Mouse (Mus musculus) MEL (cell line): ENCODE measurements around the gene Nudt14. TPM values are rescaled to one million over a fixed set of nuclear protein-coding genes. Genes with fewer than 3 reads are reported as not detected.

ENCODE experiments used
- DNase-seq: peaks from one replicate; pipeline ENCODE4 v3.0.0; 2011; ENCODE audit warnings: low read depth, low spot score
- H3K27ac ChIP-seq: 2 replicates; pipeline ENCODE4 v1.5.1; 2012; ENCODE audit warnings: low read depth, mild to moderate bottlenecking, control low read depth, low read length, moderate library complexity; ENCODE audit not compliant: control insufficient read depth
- H3K27me3 ChIP-seq, 2 experiments: fragments of 150-350 bp in 1 of 2; sonication (generic) in 1 of 2; 2 replicates each; pipeline ENCODE4 v1.6.1; 2012; ENCODE audit warnings: low read length in 2 of 2, mild to moderate bottlenecking in 2 of 2, improper control_type of control experiment in 1 of 2, moderate library complexity in 1 of 2; ENCODE audit not compliant: insufficient read depth in 2 of 2, control insufficient read depth in 1 of 2
- H3K36me3 ChIP-seq, 2 experiments: 2 replicates each; pipeline ENCODE4 v1.6.1; 2012 to 2014; ENCODE audit warnings: low read length in 2 of 2, improper control_type of control experiment in 1 of 2, inconsistent platforms in 1 of 2, mild to moderate bottlenecking in 1 of 2; ENCODE audit not compliant: insufficient read depth in 2 of 2, control insufficient read depth in 1 of 2
- H3K4me1 ChIP-seq, 2 experiments: fragments of 150-350 bp in 1 of 2; sonication (generic) in 1 of 2; 2 replicates each; pipeline ENCODE4 v1.6.1; 2012; ENCODE audit warnings: low read length in 2 of 2, improper control_type of control experiment in 1 of 2, mild to moderate bottlenecking in 1 of 2; ENCODE audit not compliant: insufficient read depth in 2 of 2, control insufficient read depth in 1 of 2
- H3K4me3 ChIP-seq, 2 experiments: fragments of 150-350 bp in 1 of 2; sonication (generic) in 1 of 2; 2 replicates each; pipeline ENCODE4 v1.5.1; 2012; ENCODE audit warnings: low read depth in 2 of 2, low read length in 2 of 2, mild to moderate bottlenecking in 2 of 2, moderate library complexity in 2 of 2, control low read depth in 1 of 2, improper control_type of control experiment in 1 of 2; ENCODE audit not compliant: control insufficient read depth in 1 of 2, insufficient read depth in 1 of 2
- H3K79me2 ChIP-seq: 2 replicates; pipeline ENCODE4 v1.6.1; 2012; ENCODE audit warnings: mild to moderate bottlenecking, low read length, moderate library complexity; ENCODE audit not compliant: control insufficient read depth, poor library complexity, insufficient read depth
- H3K9ac ChIP-seq: 2 replicates; pipeline ENCODE4 v1.6.1; 2012; ENCODE audit warnings: low read depth, mild to moderate bottlenecking, control low read depth, low read length, moderate library complexity; ENCODE audit not compliant: control insufficient read depth, poor library complexity, severe bottlenecking
- H3K9me3 ChIP-seq: fragments of 150-350 bp; sonication (generic); replicated peaks from 2 replicates; pipeline ENCODE4 v1.6.1; 2012; ENCODE audit warnings: mild to moderate bottlenecking, low read length, improper control_type of control experiment, moderate library complexity; ENCODE audit not compliant: insufficient read depth
- BHLHE40 ChIP-seq: IDR thresholded peaks from 2 replicates; pipeline ENCODE4 v1.6.1; 2012; ENCODE audit warnings: low read depth, mild to moderate bottlenecking, inconsistent platforms, low read length, improper control_type of control experiment, borderline replicate concordance
- CHD1 ChIP-seq: IDR thresholded peaks from 2 replicates; pipeline ENCODE4 v1.6.1; 2012; ENCODE audit warnings: low read depth, mild to moderate bottlenecking, inconsistent platforms, low read length, improper control_type of control experiment
- CHD2 ChIP-seq: IDR thresholded peaks from 2 replicates; pipeline ENCODE4 v1.6.1; 2011; ENCODE audit warnings: low read length, improper control_type of control experiment
- CTCF ChIP-seq, 3 experiments: IDR thresholded peaks in 2 of 3; conservative IDR thresholded peaks in 1 of 3; 2 replicates each; pipeline ENCODE4 v1.5.1; 2011 to 2012; ENCODE audit warnings: low read length in 3 of 3, low read depth in 2 of 3, mild to moderate bottlenecking in 2 of 3, improper control_type of control experiment in 1 of 3, inconsistent platforms in 1 of 3, mixed read lengths in 1 of 3, moderate library complexity in 1 of 3; ENCODE audit not compliant: control insufficient read depth in 1 of 3, insufficient read depth in 1 of 3, poor library complexity in 1 of 3, severe bottlenecking in 1 of 3
- EP300 ChIP-seq, 2 experiments: IDR thresholded peaks; 2 replicates each; pipeline ENCODE4 v1.6.1; 2011; ENCODE audit warnings: improper control_type of control experiment in 2 of 2, low read length in 2 of 2, low read depth in 1 of 2, mild to moderate bottlenecking in 1 of 2
- ETS1 ChIP-seq: IDR thresholded peaks from 2 replicates; pipeline ENCODE4 v1.6.1; 2012; ENCODE audit warnings: low read depth, mild to moderate bottlenecking, inconsistent platforms, low read length, improper control_type of control experiment, moderate library complexity
- HCFC1 ChIP-seq: IDR thresholded peaks from 2 replicates; pipeline ENCODE4 v1.6.1; 2012; ENCODE audit warnings: low read depth, mild to moderate bottlenecking, inconsistent platforms, low read length, improper control_type of control experiment, moderate library complexity
- JUND ChIP-seq: IDR thresholded peaks from 2 replicates; pipeline ENCODE4 v1.6.1; 2011; ENCODE audit warnings: low read depth, mild to moderate bottlenecking, improper control_type of control experiment, low read length
- KAT2A ChIP-seq: conservative IDR thresholded peaks from 2 replicates; pipeline ENCODE4 v1.6.1; 2012; ENCODE audit warnings: low read depth, low read length, improper control_type of control experiment, inconsistent platforms
- MAFK ChIP-seq: IDR thresholded peaks from 2 replicates; pipeline ENCODE4 v1.6.1; 2011; ENCODE audit warnings: low read depth, mild to moderate bottlenecking, low read length, improper control_type of control experiment, borderline replicate concordance
- MXI1 ChIP-seq: IDR thresholded peaks from 2 replicates; pipeline ENCODE4 v1.6.1; 2011; ENCODE audit warnings: mild to moderate bottlenecking, low read depth, low read length, improper control_type of control experiment
- MYB ChIP-seq: IDR thresholded peaks from 2 replicates; pipeline ENCODE4 v1.6.1; 2011; ENCODE audit warnings: mild to moderate bottlenecking, low read depth, low read length, improper control_type of control experiment
- MYC ChIP-seq: IDR thresholded peaks from 2 replicates; pipeline ENCODE4 v1.6.1; 2011; ENCODE audit warnings: low read depth, mild to moderate bottlenecking, low read length, improper control_type of control experiment, moderate library complexity
- NELFE ChIP-seq: IDR thresholded peaks from 2 replicates; pipeline ENCODE4 v1.6.1; 2011; ENCODE audit warnings: low read depth, low read length, improper control_type of control experiment
- NRF1 ChIP-seq: IDR thresholded peaks from 2 replicates; pipeline ENCODE4 v1.6.1; 2014; ENCODE audit warnings: low read depth, mild to moderate bottlenecking, inconsistent platforms, low read length, improper control_type of control experiment, moderate library complexity; ENCODE audit not compliant: poor library complexity, insufficient read depth, severe bottlenecking
- POLR2A ChIP-seq, 2 experiments: IDR thresholded peaks; 2 replicates each; pipeline ENCODE4 v1.6.1; 2011 to 2012; ENCODE audit warnings: low read length in 2 of 2, mild to moderate bottlenecking in 2 of 2, control low read depth in 1 of 2, improper control_type of control experiment in 1 of 2, low read depth in 1 of 2, moderate library complexity in 1 of 2; ENCODE audit not compliant: control insufficient read depth in 1 of 2, insufficient read depth in 1 of 2, poor library complexity in 1 of 2
- SIN3A ChIP-seq: IDR thresholded peaks from 2 replicates; pipeline ENCODE4 v1.6.1; 2012; ENCODE audit warnings: low read length, improper control_type of control experiment, inconsistent platforms
- SMC3 ChIP-seq: IDR thresholded peaks from 2 replicates; pipeline ENCODE4 v1.6.1; 2011; ENCODE audit warnings: low read depth, low read length, improper control_type of control experiment
- TAL1 ChIP-seq: IDR thresholded peaks from 2 replicates; pipeline ENCODE4 v1.6.1; 2012; ENCODE audit warnings: mild to moderate bottlenecking, inconsistent platforms, low read length, moderate library complexity, mixed read lengths
- UBTF ChIP-seq: IDR thresholded peaks from 2 replicates; pipeline ENCODE4 v1.6.1; 2012; ENCODE audit warnings: low read depth, mild to moderate bottlenecking, inconsistent platforms, low read length, improper control_type of control experiment, moderate library complexity, borderline replicate concordance; ENCODE audit not compliant: insufficient read depth
- USF1 ChIP-seq: IDR thresholded peaks from 2 replicates; pipeline ENCODE4 v1.6.1; 2014; ENCODE audit warnings: low read depth, mild to moderate bottlenecking, inconsistent platforms, low read length, improper control_type of control experiment, moderate library complexity
- USF2 ChIP-seq, 2 experiments: IDR thresholded peaks; 2 replicates each; pipeline ENCODE4 v1.6.1; 2011 to 2012; ENCODE audit warnings: improper control_type of control experiment in 2 of 2, low read length in 2 of 2, borderline replicate concordance in 1 of 2, inconsistent platforms in 1 of 2, low read depth in 1 of 2, mild to moderate bottlenecking in 1 of 2; ENCODE audit not compliant: insufficient read depth in 1 of 2
- ZKSCAN1 ChIP-seq: IDR thresholded peaks from 2 replicates; pipeline ENCODE4 v1.6.1; 2012; ENCODE audit warnings: low read depth, mild to moderate bottlenecking, inconsistent platforms, low read length, improper control_type of control experiment, moderate library complexity
- ZNF384 ChIP-seq: IDR thresholded peaks from 2 replicates; pipeline ENCODE4 v1.6.1; 2012; ENCODE audit warnings: low read depth, mild to moderate bottlenecking, inconsistent platforms, low read length, improper control_type of control experiment
- polyA plus RNA-seq, 2 experiments: library from polyadenylated mRNA; stranded (reverse) in 1 of 2; unstranded in 1 of 2; fragments of >175 nt in 1 of 2; fragments of >200 nt in 1 of 2; gene quantifications; 2 replicates each; pipeline versions ENCODE4 v1.2.1 to v1.2.4; 2012; ENCODE audit warnings: low replicate concordance in 2 of 2, low read depth in 1 of 2; ENCODE audit not compliant: insufficient read length in 2 of 2, insufficient read depth in 1 of 2, missing spikeins in 1 of 2
- total RNA-seq: library from RNA; depleted of rRNA; stranded (reverse); fragments of 300-350 nt; gene quantifications from 2 replicates; pipeline ENCODE4 v1.2.3, GENCODE M21; 2012

Gene Nudt14
- total and polyA plus RNA-seq, 3 experiments = 19.0 to 61.0 TPM; not detected in 1

DNA sequence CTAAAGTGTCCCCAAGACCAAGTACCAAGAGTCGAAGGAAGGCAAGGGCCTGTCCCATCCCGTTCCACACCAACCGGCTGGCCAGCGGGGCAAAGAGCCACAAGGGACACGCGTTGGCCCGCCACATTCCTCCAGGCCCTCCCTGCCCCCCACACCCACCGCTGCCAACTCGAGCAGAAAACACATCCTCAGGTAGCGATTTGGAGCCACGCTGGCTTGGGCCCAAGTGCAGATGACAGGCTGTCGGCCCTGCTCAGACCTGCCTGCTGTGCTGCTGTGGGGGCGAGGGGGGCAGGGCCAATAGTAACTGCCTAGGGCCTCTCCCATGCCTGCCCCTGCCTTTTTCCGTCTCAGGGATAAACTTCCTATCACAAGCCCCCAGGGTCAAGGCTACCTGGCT lies 14.7 kb downstream of the Nudt14 start:
- H3K4me3 ChIP-seq = no peak overlapping the region
- TF ChIP-seq USF2 (IDR thresholded peaks at IDR 0.05; ENCODE audit: borderline replicate concordance in 1 of 2, insufficient read depth in 1 of 2, low read depth in 1 of 2, low read length in 2 of 2) (no peak), CHD2 (no peak), USF1 (no peak), TAL1 (no peak), NRF1 (no peak), MYC (no peak), ZNF384 (no peak), MAFK (no peak), ETS1 (no peak), BHLHE40 (no peak), ZKSCAN1 (no peak), KAT2A (no peak), JUND (no peak), NELFE (no peak), HCFC1 (no peak), POLR2A (IDR thresholded peaks at IDR 0.05; ENCODE audit: control insufficient read depth in 1 of 2, insufficient read depth in 1 of 2, low read depth in 1 of 2, low read length in 2 of 2, poor library complexity in 1 of 2) (no peak)
- no peak overlapping the region for H3K27ac ChIP-seq
- no peaks in the 10 kb centered on the region for H3K36me3 ChIP-seq
- no peaks in the 10 kb centered on the region for H3K9me3 ChIP-seq
- H3K9ac ChIP-seq = no peak overlapping the region
- H3K4me1 ChIP-seq = no peaks in the 10 kb centered on the region
- DNase-seq = no peak
- H3K79me2 ChIP-seq = no peaks in the 10 kb centered on the region
- no peaks in the 10 kb centered on the region for H3K27me3 ChIP-seq

DNA sequence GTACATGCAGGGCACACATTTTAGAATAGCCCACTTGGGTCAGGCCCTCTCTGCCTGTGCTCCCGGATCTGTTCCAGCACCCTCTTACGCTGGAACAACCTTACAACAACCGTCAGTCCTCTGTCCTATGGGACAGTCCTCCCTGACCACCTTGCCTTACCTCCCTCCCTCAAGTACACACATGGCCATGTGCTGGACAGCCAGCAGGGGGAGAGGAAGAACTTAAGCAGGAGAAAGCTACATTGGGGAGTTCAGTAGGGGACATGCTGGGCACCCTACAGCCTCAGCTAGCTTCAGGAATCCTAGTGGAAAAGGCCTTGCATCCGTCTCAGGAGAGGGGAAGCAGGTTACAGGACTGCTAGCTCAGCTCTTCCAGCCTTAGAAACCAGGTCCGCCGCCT lies 16.0 kb downstream of the Nudt14 start:
- Histone ChIP-seq H3K36me3 (no peaks in the 10 kb centered on the region), H3K9me3 (no peaks in the 10 kb centered on the region), H3K27me3 (no peaks in the 10 kb centered on the region), H3K4me3 (no peak overlapping the region), H3K9ac (no peak overlapping the region), H3K79me2 (no peaks in the 10 kb centered on the region), H3K27ac (no peak overlapping the region), H3K4me1 (no peaks in the 10 kb centered on the region)
- DNase-seq = no peak
- TF ChIP-seq ZNF384 = no peak
- no peak for TF ChIP-seq SIN3A
- TF ChIP-seq MXI1 = no peak
- no peak for TF ChIP-seq EP300 (IDR thresholded peaks at IDR 0.05; ENCODE audit: low read depth in 1 of 2, low read length in 2 of 2)
- no peak for TF ChIP-seq UBTF
- TF ChIP-seq SMC3 = peak; percentile 18; the same call in 1 of the 2 replicates
- no peak for TF ChIP-seq MYB
- no peak for TF ChIP-seq POLR2A (IDR thresholded peaks at IDR 0.05; ENCODE audit: control insufficient read depth in 1 of 2, insufficient read depth in 1 of 2, low read depth in 1 of 2, low read length in 2 of 2, poor library complexity in 1 of 2)
- TF ChIP-seq CHD1 = no peak
- TF ChIP-seq ZKSCAN1 = no peak
- TF ChIP-seq CTCF (IDR thresholded peaks at IDR 0.05 in 2 of 3, conservative IDR thresholded peaks at IDR 0.05 in 1 of 3; ENCODE audit: control insufficient read depth in 1 of 3, insufficient read depth in 1 of 3, low read depth in 2 of 3, low read length in 3 of 3, poor library complexity in 1 of 3, severe bottlenecking in 1 of 3) = peak in 1 of 3 experiments; percentile 13; a peak in 2 of 6 replicates
